Mouse (Mus musculus) neural tube, embryonic 14.5 days (tissue): ENCODE results near the gene Inpp5d. TPM values are rescaled to one million over a fixed set of nuclear protein-coding genes. Genes with fewer than 3 reads are reported as not detected.
"Not testable (repeated sequence)": the region's sequence is repeated elsewhere in the genome, so short reads cannot be mapped to it uniquely, and the experiment has no call there.

Experiments
- ATAC-seq: fragments of 200-750 bp; cut with Nextera tagmentation; 2 replicates; pipeline ENCODE4 v1.8.0; 2017; ENCODE audit warnings: low read depth, mild to moderate bottlenecking, moderate TSS enrichment, moderate library complexity
- H3K27ac ChIP-seq: fragments of 300-500 bp; sonication (generic); 2 replicates; pipeline ENCODE4 v1.5.1; 2014; ENCODE audit warnings: low read depth, mild to moderate bottlenecking, control low read depth, low read length, moderate library complexity, mixed read lengths
- H3K27me3 ChIP-seq: fragments of 300-500 bp; sonication (generic); 2 replicates; pipeline ENCODE4 v1.6.1; 2014; ENCODE audit warnings: low read length; ENCODE audit not compliant: control insufficient read depth, insufficient read depth
- H3K36me3 ChIP-seq: fragments of 300-500 bp; sonication (generic); 2 replicates; pipeline ENCODE4 v1.6.1; 2014; ENCODE audit warnings: low read length, mixed read lengths; ENCODE audit not compliant: control insufficient read depth, insufficient read depth
- H3K4me1 ChIP-seq: fragments of 300-500 bp; sonication (generic); 2 replicates; pipeline ENCODE4 v1.6.1; 2014; ENCODE audit warnings: low read length; ENCODE audit not compliant: control insufficient read depth, insufficient read depth
- H3K4me2 ChIP-seq: fragments of 300-500 bp; sonication (generic); 2 replicates; pipeline ENCODE4 v1.6.1; 2014; ENCODE audit warnings: mild to moderate bottlenecking, low read depth, low read length, control low read depth
- H3K4me3 ChIP-seq: fragments of 300-500 bp; sonication (generic); 2 replicates; pipeline ENCODE4 v1.5.1; 2014; ENCODE audit warnings: low read depth, low read length, control low read depth, mixed read lengths
- H3K9ac ChIP-seq: fragments of 300-500 bp; sonication (generic); replicated peaks from 2 replicates; pipeline ENCODE4 v1.6.1; 2014; ENCODE audit warnings: low read depth, mild to moderate bottlenecking, control low read depth, low read length, mixed read lengths
- H3K9me3 ChIP-seq: fragments of 300-500 bp; sonication (generic); 2 replicates; pipeline ENCODE4 v1.6.1; 2016; ENCODE audit warnings: low read length; ENCODE audit not compliant: control insufficient read depth
- WGBS: fragments of 180-500 bp; shearing (Covaris S2); extraction: QIAGEN DNeasy Blood & Tissue Kit; methylation state at CpG from one replicate; pipeline ENCODE4 v1.1.7; 2014; 5-methylcytosine and 5-hydroxymethylcytosine counted together
- polyA plus RNA-seq: library from polyadenylated mRNA; unstranded; fragments of >200 nt; fragmentation: Nextera tagmentation; extraction: Ambion mirVana; gene quantifications from 2 replicates; pipeline ENCODE4 v1.2.1, GENCODE M21; 2014

Gene Inpp5d
- polyA plus RNA-seq, 1 experiment from 2014 or later, result 3.1 TPM

GRCm38 (mm10) chr1:87679089-87679488, 59.0 kb downstream of the Inpp5d start:
- Histone ChIP-seq H3K27me3 (no peaks in the 10 kb centered on the region), H3K36me3 (no peaks in the 10 kb centered on the region), H3K4me3 (no peak overlapping the region), H3K9me3 (no peaks in the 10 kb centered on the region), H3K4me1 (no peaks in the 10 kb centered on the region), H3K27ac (no peak overlapping the region), H3K4me2 (no peak overlapping the region), H3K9ac (no peak overlapping the region)
- WGBS, result 85% methylated on average over 5 of the region's 5 CpGs
- no peak for ATAC-seq

- Histone ChIP-seq H3K4me3 (no peak overlapping the region), H3K27ac (no peak overlapping the region), H3K4me1 (no peaks in the 10 kb centered on the region), H3K4me2 (no peak overlapping the region), H3K9me3 (no peaks in the 10 kb centered on the region), H3K27me3 (no peaks in the 10 kb centered on the region), H3K36me3 (no peaks in the 10 kb centered on the region), H3K9ac (no peak overlapping the region)
- WGBS, result 90% methylated on average over 4 of the region's 4 CpGs
- ATAC-seq, result no peak
Measured at GRCm38 (mm10) chr1:87680950-87681349, 60.8 kb downstream of the Inpp5d start.

- H3K36me3 ChIP-seq, H3K27ac ChIP-seq, H3K27me3 ChIP-seq, H3K9ac ChIP-seq, H3K9me3 ChIP-seq, H3K4me1 ChIP-seq, H3K4me3 ChIP-seq, ATAC-seq, H3K4me2 ChIP-seq: not testable (repeated sequence)
- 81% methylated on average over 7 of the region's 7 CpGs for WGBS
Measured at GRCm38 (mm10) chr1:87682473-87682872, 62.4 kb downstream of the Inpp5d start.

- Histone ChIP-seq H3K4me1 (no peaks in the 10 kb centered on the region), H3K27ac (no peak overlapping the region), H3K9ac (no peak overlapping the region), H3K27me3 (no peaks in the 10 kb centered on the region), H3K4me3 (no peak overlapping the region), H3K9me3 (no peaks in the 10 kb centered on the region), H3K36me3 (no peaks in the 10 kb centered on the region), H3K4me2 (no peak overlapping the region)
- ATAC-seq, result no peak
- 91% methylated on average over 5 of the region's 5 CpGs for WGBS
Measured at GRCm38 (mm10) chr1:87684071-87684470, 64.0 kb downstream of the Inpp5d start.

GRCm38 (mm10) chr1:87684791-87685190, 64.7 kb downstream of the Inpp5d start:
- Histone ChIP-seq H3K4me1 (no peaks in the 10 kb centered on the region), H3K27ac (no peak overlapping the region), H3K36me3 (no peaks in the 10 kb centered on the region), H3K27me3 (no peaks in the 10 kb centered on the region), H3K9me3 (no peaks in the 10 kb centered on the region), H3K4me2 (no peak overlapping the region), H3K9ac (no peak overlapping the region), H3K4me3 (no peak overlapping the region)
- ATAC-seq, result no peak
- whole genome bisulfite sequencing, result 81% methylated on average over 3 of the region's 3 CpGs

GRCm38 (mm10) chr1:87686351-87686750, 66.2 kb downstream of the Inpp5d start:
- Histone ChIP-seq H3K4me2 (no peak overlapping the region), H3K9ac (no peak overlapping the region), H3K27me3 (no peaks in the 10 kb centered on the region), H3K4me3 (no peak overlapping the region), H3K9me3 (no peaks in the 10 kb centered on the region), H3K36me3 (no peaks in the 10 kb centered on the region), H3K4me1 (no peaks in the 10 kb centered on the region), H3K27ac (no peak overlapping the region)
- ATAC-seq, result peak; percentile 49; the same call in 1 of the 2 replicates
- WGBS, result 54% methylated on average over 4 of the region's 4 CpGs

- Histone ChIP-seq H3K4me3 (no peak overlapping the region), H3K4me1 (no peaks in the 10 kb centered on the region), H3K9me3 (no peaks in the 10 kb centered on the region), H3K27me3 (no peaks in the 10 kb centered on the region), H3K9ac (no peak overlapping the region), H3K27ac (no peak overlapping the region), H3K36me3 (no peaks in the 10 kb centered on the region), H3K4me2 (no peak overlapping the region)
- ATAC-seq, result no peak
- WGBS, result 22% methylated on average over 1 of the region's 1 CpGs
Measured at GRCm38 (mm10) chr1:87687009-87687408, 66.9 kb downstream of the Inpp5d start.

- H3K9ac ChIP-seq, result no peak overlapping the region
- no peaks in the 10 kb centered on the region for H3K27me3 ChIP-seq
- no peaks in the 10 kb centered on the region for H3K36me3 ChIP-seq
- ATAC-seq, result no peak
- H3K4me3 ChIP-seq, result no peak overlapping the region
- H3K4me2 ChIP-seq, result no peak overlapping the region
- H3K9me3 ChIP-seq, result no peaks in the 10 kb centered on the region
- H3K27ac ChIP-seq, result no peak overlapping the region
- 100% methylated on average over 1 of the region's 1 CpGs for WGBS
- no peaks in the 10 kb centered on the region for H3K4me1 ChIP-seq
Measured at GRCm38 (mm10) chr1:87689661-87690341, 69.7 kb downstream of the Inpp5d start.

- ATAC-seq, result no peak
- no peak overlapping the region for H3K9ac ChIP-seq
- H3K27me3 ChIP-seq, result no peaks in the 10 kb centered on the region
- H3K4me2 ChIP-seq, result no peak overlapping the region
- no peaks in the 10 kb centered on the region for H3K36me3 ChIP-seq
- H3K9me3 ChIP-seq, result no peaks in the 10 kb centered on the region
- WGBS, result 66% methylated on average over 5 of the region's 5 CpGs
- no peak overlapping the region for H3K4me3 ChIP-seq
- H3K27ac ChIP-seq, result no peak overlapping the region
- no peaks in the 10 kb centered on the region for H3K4me1 ChIP-seq
Measured at GRCm38 (mm10) chr1:87696358-87696757, 76.2 kb downstream of the Inpp5d start.
